Mouse (Mus musculus) heart, postnatal 0 days (tissue): Measurements from ENCODE around the gene Itgb5.

Experiments
- CTCF ChIP-seq: IDR thresholded peaks from 2 replicates; pipeline ENCODE4 v1.5.1; 2016; ENCODE audit warnings: antibody characterized with exemption, control low read depth, low read depth
- EP300 ChIP-seq: IDR thresholded peaks from 2 replicates; pipeline ENCODE4 v1.6.1; 2016; ENCODE audit warnings: antibody characterized with exemption, low read depth

GRCm38 (mm10) chr16:33842081-33842880 is 12.8 kb downstream of the Itgb5 start:
- TF ChIP-seq EP300: no peak
- no peak for TF ChIP-seq CTCF
